Mouse (Mus musculus) kidney, adult 2 months (tissue): ENCODE results near the gene Sh3bgr. TPM values are rescaled to one million over a fixed set of nuclear protein-coding genes. Genes with fewer than 3 reads are reported as not detected.

Experiments
- DNase-seq: peaks from one replicate; pipeline ENCODE4 v3.0.0; 2021
- H3K27ac ChIP-seq: fragments of 200-500 bp; 2 replicates; pipeline ENCODE4 v1.5.1; 2012; ENCODE audit warnings: low read depth, low read length, control low read depth, inconsistent platforms; ENCODE audit not compliant: insufficient read depth
- H3K27me3 ChIP-seq: fragments of 200-500 bp; replicated peaks from 2 replicates; pipeline ENCODE4 v1.6.1; 2012; ENCODE audit warnings: mild to moderate bottlenecking, moderate library complexity, low read length, inconsistent platforms; ENCODE audit not compliant: control insufficient read depth, insufficient read depth
- H3K36me3 ChIP-seq: fragments of 200-500 bp; 2 replicates; pipeline ENCODE4 v1.6.1; 2012; ENCODE audit warnings: mild to moderate bottlenecking, moderate library complexity, low read length, inconsistent platforms; ENCODE audit not compliant: control insufficient read depth, insufficient read depth
- H3K4me1 ChIP-seq: fragments of 200-500 bp; 2 replicates; pipeline ENCODE4 v1.6.1; 2011; ENCODE audit warnings: low read length; ENCODE audit not compliant: control insufficient read depth, insufficient read depth
- H3K4me3 ChIP-seq: fragments of 200-500 bp; 2 replicates; pipeline ENCODE4 v1.5.1; 2011; ENCODE audit warnings: mild to moderate bottlenecking, low read depth, low read length, control low read depth; ENCODE audit not compliant: insufficient read depth
- CTCF ChIP-seq: fragments of 200-500 bp; conservative IDR thresholded peaks from 2 replicates; pipeline ENCODE4 v1.5.1; 2011; ENCODE audit warnings: low read depth, mild to moderate bottlenecking, control low read depth, low read length, moderate library complexity, mixed read lengths; ENCODE audit not compliant: insufficient read depth, insufficient read length
- POLR2A ChIP-seq: fragments of 200-500 bp; IDR thresholded peaks from one replicate; pipeline ENCODE4 v1.6.1; 2011; ENCODE audit warnings: low read depth, low read length, control low read depth
- WGBS: fragments of 180-500 bp; shearing (Covaris S2); methylation state at CpG from one replicate; pipeline ENCODE4 v1.1.7; 2018; 5-methylcytosine and 5-hydroxymethylcytosine counted together
- polyA plus RNA-seq: library from polyadenylated mRNA; depleted of rRNA; stranded (reverse); fragments of >200 nt; gene quantifications from 2 replicates; pipeline ENCODE4 v1.2.3, GENCODE M21; 2012

Sh3bgr gene
- polyA plus RNA-seq, 1 experiment, result 6.7 TPM

GRCm38 (mm10) chr16:96231251-96231650 lies 31.0 kb downstream of the Sh3bgr start:
- Histone ChIP-seq H3K27me3 (no peaks in the 10 kb centered on the region), H3K4me1 (no peaks in the 10 kb centered on the region), H3K4me3 (no peak overlapping the region), H3K27ac (no peak overlapping the region), H3K36me3 (no peaks in the 10 kb centered on the region)
- no peak for DNase-seq
- 95% methylated on average over 4 of the region's 4 CpGs for WGBS
- TF ChIP-seq CTCF, result no peak
- no peak for TF ChIP-seq POLR2A

- whole genome bisulfite sequencing, result 88% methylated on average over 8 of the region's 8 CpGs
- H3K4me1 ChIP-seq, result no peaks in the 10 kb centered on the region
- no peak overlapping the region for H3K4me3 ChIP-seq
- no peaks in the 10 kb centered on the region for H3K27me3 ChIP-seq
- TF ChIP-seq CTCF (no peak), POLR2A (no peak)
- no peaks in the 10 kb centered on the region for H3K36me3 ChIP-seq
- H3K27ac ChIP-seq, result no peak overlapping the region
- no peak for DNase-seq
These were observed 31.7 kb downstream of the Sh3bgr start for GRCm38 (mm10) chr16:96231974-96232373.

GRCm38 (mm10) chr16:96233996-96234395 lies 33.7 kb downstream of the Sh3bgr start:
- 92% methylated on average over 8 of the region's 8 CpGs for WGBS
- TF ChIP-seq CTCF (no peak), POLR2A (no peak)
- Histone ChIP-seq H3K27ac (no peak overlapping the region), H3K27me3 (no peaks in the 10 kb centered on the region), H3K36me3 (no peaks in the 10 kb centered on the region), H3K4me1 (no peaks in the 10 kb centered on the region), H3K4me3 (no peak overlapping the region)
- DNase-seq, result no peak

GRCm38 (mm10) chr16:96235366-96235970 lies 35.2 kb downstream of the Sh3bgr start, which contains the start of gene B3galt5:
Gene B3galt5, plus strand, starts transcription at chr16:96235801.
- DNase-seq, result no peak
- no peaks in the 10 kb centered on the region for H3K4me1 ChIP-seq
- no peaks in the 10 kb centered on the region for H3K27me3 ChIP-seq
- no peak within 1 kb of the TSS for H3K27ac ChIP-seq
- H3K4me3 ChIP-seq, result no peak within 1 kb of the TSS
- H3K36me3 ChIP-seq, result no peaks in the 10 kb centered on the region
- TF ChIP-seq CTCF (no peak), POLR2A (no peak)
- 72% methylated on average over 17 of the region's 17 CpGs for WGBS

GRCm38 (mm10) chr16:96244496-96244895 lies 44.2 kb downstream of the Sh3bgr start:
- 90% methylated on average over 6 of the region's 6 CpGs for WGBS
- TF ChIP-seq POLR2A (no peak), CTCF (no peak)
- no peak for DNase-seq
- Histone ChIP-seq H3K36me3 (no peaks in the 10 kb centered on the region), H3K4me3 (no peak overlapping the region), H3K27me3 (no peaks in the 10 kb centered on the region), H3K27ac (no peak overlapping the region), H3K4me1 (no peaks in the 10 kb centered on the region)

GRCm38 (mm10) chr16:96249635-96250034 lies 49.4 kb downstream of the Sh3bgr start:
- Histone ChIP-seq H3K27me3 (no peaks in the 10 kb centered on the region), H3K27ac (no peak overlapping the region), H3K4me1 (no peaks in the 10 kb centered on the region), H3K4me3 (no peak overlapping the region), H3K36me3 (no peaks in the 10 kb centered on the region)
- 90% methylated on average over 7 of the region's 7 CpGs for WGBS
- no peak for TF ChIP-seq CTCF
- no peak for TF ChIP-seq POLR2A
- no peak for DNase-seq

GRCm38 (mm10) chr16:96252146-96252545 lies 51.9 kb downstream of the Sh3bgr start:
- H3K36me3 ChIP-seq, result no peaks in the 10 kb centered on the region
- DNase-seq, result no peak
- H3K4me3 ChIP-seq, result no peak overlapping the region
- H3K27ac ChIP-seq, result no peak overlapping the region
- H3K27me3 ChIP-seq, result no peaks in the 10 kb centered on the region
- whole genome bisulfite sequencing, result 97% methylated on average over 1 of the region's 1 CpGs
- H3K4me1 ChIP-seq, result no peaks in the 10 kb centered on the region
- no peak for TF ChIP-seq POLR2A
- TF ChIP-seq CTCF, result no peak

GRCm38 (mm10) chr16:96258429-96258828 lies 58.2 kb downstream of the Sh3bgr start:
- no peak for TF ChIP-seq CTCF
- TF ChIP-seq POLR2A, result no peak
- WGBS, result 57% methylated on average over 8 of the region's 8 CpGs
- H3K27me3 ChIP-seq, result no peaks in the 10 kb centered on the region
- H3K36me3 ChIP-seq, result no peaks in the 10 kb centered on the region
- peaks cover 14% of the 10 kb centered on the region for H3K4me1 ChIP-seq
- H3K27ac ChIP-seq, result peak overlapping the region; percentile 99
- peak; percentile 77 for DNase-seq
- H3K4me3 ChIP-seq, result peak overlapping the region; percentile 70
